Mouse (Mus musculus) kidney, postnatal 4 days (tissue): ENCODE data around the gene Neurl1a.

ENCODE experiments used
- DNase-seq, 2 experiments: peaks; one replicate each; pipeline ENCODE4 v3.0.0; 2021; ENCODE audit warnings: mixed read lengths in 2 of 2

The Neurl1a gene

GRCm38 (mm10) chr19:47216766-47217165, 38.1 kb downstream of the Neurl1a start:
- DNase-seq = no peak

DNA sequence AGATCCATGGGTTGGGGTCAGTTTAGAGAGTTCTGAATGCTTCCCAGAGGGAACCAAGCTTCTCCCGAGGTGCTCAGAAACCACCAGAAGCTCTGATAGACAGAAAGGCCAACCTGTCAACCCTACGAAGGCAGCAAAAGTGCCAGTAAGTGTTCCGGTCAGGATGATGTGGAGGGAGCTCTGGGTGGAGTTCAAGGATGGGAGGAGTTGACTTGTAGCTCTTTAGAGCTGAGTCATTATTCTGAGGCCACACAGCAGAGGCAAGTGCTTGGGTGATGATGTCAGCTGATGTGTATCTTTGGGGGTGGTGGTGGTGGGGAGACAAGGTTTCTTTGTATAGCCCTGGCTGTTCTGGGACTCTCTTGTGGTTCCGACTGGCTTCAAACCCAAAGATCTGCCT, 41.0 kb downstream of the Neurl1a start:
- DNase-seq = no peak

GRCm38 (mm10) chr19:47220232-47220631, 41.6 kb downstream of the Neurl1a start:
- no peak for DNase-seq

GRCm38 (mm10) chr19:47221006-47221405, 42.4 kb downstream of the Neurl1a start:
- no peak for DNase-seq

DNA sequence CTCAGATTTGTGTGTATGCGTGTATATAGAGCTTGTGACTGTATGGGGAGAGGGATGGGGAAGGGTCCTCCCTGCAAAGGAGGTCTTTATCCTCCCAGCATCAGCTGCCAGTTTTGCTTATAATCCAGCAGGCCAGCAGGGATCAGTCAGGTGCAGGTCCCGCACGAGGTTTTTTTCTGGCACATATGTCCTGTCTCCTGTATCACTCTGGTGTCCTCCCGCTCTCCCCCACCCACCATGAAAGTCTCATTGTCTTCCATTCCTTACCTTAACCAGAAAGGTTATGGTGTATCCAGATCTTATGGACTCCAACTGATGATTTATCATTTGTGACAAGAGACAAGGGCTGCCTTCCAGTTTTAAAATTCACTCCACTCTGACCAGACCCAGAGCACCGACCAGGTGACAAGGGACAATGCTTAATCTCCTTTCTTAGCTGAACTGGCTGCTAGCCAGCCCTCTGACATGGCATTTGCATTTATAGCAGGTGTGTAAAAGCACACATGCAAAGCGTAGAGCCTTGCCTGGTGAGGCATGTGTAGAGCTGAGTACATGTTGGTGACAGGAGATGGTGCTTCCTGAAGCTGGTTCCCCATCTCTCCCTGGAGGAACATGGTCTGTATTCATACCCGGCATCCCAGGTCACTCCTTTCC, 43.0 kb downstream of the Neurl1a start:
- DNase-seq = no peak

DNA sequence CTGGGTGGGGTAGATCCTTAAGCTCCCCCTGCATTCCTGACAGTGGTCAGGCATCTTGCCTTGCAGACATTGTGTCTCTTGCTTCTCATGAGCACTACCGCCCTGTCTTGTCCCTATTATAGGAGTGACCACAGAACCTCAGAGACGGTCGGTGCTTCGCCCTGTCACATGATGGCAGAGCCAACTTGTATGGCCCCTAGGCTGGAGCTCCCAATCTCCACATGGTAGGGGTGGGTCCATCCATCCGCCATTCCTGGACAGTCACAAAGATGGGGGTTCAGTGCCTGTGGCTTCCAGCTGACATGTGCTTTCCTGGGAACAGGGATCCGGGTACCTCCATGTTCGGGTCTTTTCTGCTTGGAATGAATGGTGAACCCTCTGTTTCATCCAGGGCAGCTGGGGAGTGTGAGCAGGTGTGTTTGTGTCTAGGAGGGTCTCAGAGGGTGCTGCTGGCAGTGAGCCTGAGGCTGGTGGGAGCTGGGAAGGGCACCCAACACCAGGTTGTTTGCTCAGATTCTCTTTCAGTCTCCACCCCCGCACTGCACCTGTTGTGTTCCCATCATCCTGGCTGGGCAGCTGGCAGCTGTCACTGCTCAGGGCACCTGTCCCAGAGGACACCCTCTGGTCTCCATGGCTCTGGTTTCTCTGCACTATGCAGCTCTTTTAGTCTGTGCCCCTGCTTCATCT, 43.7 kb downstream of the Neurl1a start:
- DNase-seq = no peak

- DNase-seq = no peak
These were observed 44.4 kb downstream of the Neurl1a start for GRCm38 (mm10) chr19:47222841-47223557.

- peak in 1 of 2 experiments; percentile 19 for DNase-seq
These were observed 46.1 kb downstream of the Neurl1a start for GRCm38 (mm10) chr19:47224743-47225142.

DNA sequence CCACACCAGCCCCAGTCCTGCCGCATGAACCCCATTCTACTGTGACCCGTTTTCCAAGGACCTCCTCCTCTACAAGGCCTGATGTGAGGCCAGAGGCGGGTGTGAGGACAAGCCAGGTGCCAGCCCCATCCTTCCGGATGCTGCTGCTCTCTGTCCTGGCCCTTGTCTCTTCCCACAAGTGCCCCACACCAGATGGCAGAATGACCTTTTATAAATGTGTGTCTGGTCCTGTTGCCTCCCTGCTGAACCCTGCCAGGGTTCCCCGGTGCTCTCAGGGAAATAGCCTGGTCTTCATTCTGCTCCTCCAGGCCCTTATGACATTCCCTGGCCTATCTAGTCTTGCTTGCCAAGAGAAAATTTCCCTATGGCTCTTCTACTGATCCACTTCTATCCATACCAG, 47.2 kb downstream of the Neurl1a start:
- DNase-seq = no peak

GRCm38 (mm10) chr19:47228725-47229252, 50.2 kb downstream of the Neurl1a start:
- DNase-seq = peak; percentile 82 to 91

- DNase-seq = no peak
These were observed 50.8 kb downstream of the Neurl1a start for GRCm38 (mm10) chr19:47229461-47229860.

GRCm38 (mm10) chr19:47230082-47230481, 51.5 kb downstream of the Neurl1a start:
- no peak for DNase-seq

GRCm38 (mm10) chr19:47230682-47231081, 52.1 kb downstream of the Neurl1a start:
- DNase-seq = no peak

GRCm38 (mm10) chr19:47231389-47231788, 52.8 kb downstream of the Neurl1a start:
- DNase-seq = no peak

DNA sequence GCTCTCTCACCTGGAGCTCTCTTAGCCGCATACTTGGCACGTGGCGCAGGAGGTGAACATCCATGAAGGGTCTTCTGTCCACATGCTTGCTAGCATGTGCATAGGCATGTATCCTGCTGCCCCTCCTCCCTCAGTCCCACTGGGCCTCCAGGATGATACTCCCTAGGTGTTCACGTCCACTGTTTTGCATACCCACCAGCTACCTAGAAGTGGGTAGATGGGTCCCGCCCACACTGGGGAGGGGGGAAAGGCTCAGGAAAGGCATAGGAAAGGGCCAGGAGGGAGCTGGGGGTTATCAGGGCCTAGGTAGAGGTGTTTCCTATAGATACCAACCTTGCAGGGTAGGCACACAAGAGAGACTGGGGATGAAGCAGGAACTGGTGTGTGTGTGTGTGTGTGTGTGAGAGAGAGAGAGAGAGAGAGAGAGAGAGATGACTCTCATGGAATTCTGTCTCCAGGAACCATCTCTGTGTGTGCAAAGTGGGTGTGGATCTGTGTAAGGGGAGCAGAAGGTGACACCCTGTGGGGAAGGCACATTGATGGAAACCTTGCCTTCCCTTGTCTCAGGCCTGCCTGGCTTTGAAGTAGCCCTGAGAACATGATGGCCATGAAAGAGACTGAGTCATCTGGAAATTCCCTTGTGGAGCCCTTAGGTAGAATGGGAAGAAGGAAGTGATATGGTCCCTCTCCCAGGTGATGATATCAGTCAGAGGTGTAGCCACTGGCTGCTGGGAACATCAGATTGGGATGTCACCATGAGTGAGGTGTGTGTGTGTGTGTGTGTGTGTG, 53.7 kb downstream of the Neurl1a start:
- no peak for DNase-seq

DNA sequence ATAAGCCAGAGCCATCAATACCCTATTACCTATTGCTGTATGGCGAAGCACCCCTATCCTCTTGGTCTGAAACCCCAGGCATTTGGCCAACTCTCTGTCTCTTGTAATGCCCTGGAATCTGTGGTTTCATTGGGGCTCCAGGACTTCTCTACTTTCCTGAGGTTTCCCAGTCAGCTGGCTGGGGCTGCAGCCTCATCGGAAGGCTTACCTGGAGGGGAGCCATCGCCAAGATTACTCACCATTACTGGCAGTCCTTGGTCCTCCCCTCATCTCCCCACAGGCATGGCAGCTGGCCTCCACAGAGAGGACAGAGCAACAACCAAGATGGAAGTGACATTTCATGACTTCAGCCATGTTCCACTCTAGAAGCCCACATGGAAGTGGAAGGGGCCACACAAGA, 54.5 kb downstream of the Neurl1a start:
- DNase-seq = no peak

DNA sequence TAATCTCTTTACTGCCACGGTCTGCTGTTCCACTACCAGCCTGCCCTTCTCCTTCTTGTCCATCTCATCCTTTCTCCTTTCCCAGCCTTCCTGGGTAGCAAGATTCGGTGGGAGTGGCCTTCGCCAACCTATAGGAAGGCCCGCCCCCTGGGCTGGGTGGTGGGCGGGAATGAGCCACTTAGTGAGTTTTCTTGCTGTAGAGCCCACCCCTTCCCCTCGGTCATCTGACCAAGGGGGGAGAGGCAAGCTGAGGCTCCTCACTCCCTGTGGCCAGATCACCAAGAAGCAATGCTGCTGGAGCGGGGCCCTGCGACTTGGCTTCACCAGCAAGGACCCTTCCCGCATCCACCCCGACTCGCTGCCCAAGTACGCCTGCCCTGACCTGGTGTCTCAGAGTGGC, 61.5 kb downstream of the Neurl1a start:
- DNase-seq = peak in 1 of 2 experiments; percentile 47

DNA sequence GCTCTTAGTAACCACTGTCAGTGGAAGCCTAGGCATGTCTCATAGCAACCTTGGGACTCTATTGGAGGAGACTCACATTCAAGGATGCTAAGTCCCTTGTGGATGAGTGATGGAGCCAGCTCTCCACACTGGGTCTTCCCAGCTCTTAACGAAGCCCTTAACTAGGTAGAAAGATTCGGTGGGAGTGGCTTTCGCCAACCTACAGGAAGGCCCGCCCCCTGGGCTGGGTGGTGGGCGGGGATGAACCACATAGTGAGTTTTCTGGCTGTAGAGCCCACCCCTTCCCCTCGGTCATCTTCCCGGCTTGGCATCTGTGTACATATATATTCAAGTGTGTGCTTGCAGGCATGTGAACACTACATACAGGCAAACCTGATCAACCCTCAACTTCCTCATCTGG, 62.3 kb downstream of the Neurl1a start:
- DNase-seq = no peak

- DNase-seq = no peak
These were observed 63.6 kb downstream of the Neurl1a start for GRCm38 (mm10) chr19:47242227-47242626.

DNA sequence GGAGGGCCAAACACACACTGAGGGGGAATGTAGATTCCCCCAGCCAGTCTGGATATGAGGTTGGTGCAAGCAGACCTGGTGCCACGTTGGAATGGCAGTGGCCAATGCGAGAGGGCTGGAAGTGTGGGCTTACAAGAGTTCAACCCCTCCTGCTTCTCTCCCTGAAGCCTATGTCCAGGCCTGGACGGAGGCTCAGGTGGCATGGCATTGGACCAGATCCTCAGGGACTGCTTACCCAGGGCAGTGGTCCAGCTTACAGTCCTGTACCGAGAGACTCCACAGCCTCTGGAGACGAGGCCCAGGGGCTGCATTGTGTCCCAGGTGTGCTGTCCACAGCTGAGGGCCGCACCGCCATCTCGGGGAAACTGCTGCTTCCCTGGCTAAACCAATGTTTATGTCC, 66.9 kb downstream of the Neurl1a start:
- no peak for DNase-seq

DNA sequence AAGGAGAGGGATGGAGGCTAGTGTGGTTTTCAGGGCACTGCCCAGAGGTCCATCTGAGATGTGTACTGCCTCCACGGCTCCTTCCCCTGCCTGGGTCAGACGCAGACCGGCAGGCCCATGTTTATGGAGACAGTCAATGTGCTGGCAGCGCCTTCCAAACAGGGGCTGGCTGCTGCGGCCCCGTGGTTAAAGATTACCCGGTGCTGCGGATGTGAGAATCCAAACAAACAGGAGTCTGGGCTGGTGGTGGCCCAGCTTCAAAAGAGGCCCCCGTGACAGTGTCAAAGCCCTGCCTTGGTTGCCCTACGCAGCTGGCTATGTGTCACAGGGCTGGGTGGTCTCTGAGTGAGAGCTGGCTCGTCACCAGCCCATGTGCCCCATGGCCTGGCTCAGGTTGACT, 69.2 kb downstream of the Neurl1a start:
- peak; percentile 70 to 78 for DNase-seq

- no peak for DNase-seq
These were observed 69.7 kb downstream of the Neurl1a start for GRCm38 (mm10) chr19:47248296-47248695.
